Mouse (Mus musculus): ENCODE measurements around the gene Atp13a3.

The Atp13a3 gene

GRCm38 (mm10) chr16:30427466-30427865 lies 21.7 kb upstream of the Atp13a3 start:
- H3K27me3 ChIP-seq (ENCODE audit: insufficient read depth, low read length), result no peaks in the 10 kb centered on the region
- no peaks in the 10 kb centered on the region for H3K9me3 ChIP-seq (ENCODE audit: low read length)
- no peaks in the 10 kb centered on the region for H3K36me3 ChIP-seq (ENCODE audit: insufficient read depth, low read length)
- TF ChIP-seq NANOG (IDR thresholded peaks at IDR 0.05; ENCODE audit: borderline replicate concordance, low read length) (no peak), CTCF (conservative IDR thresholded peaks at IDR 0.05; ENCODE audit: low read length) (no peak), POU5F1 (IDR thresholded peaks at IDR 0.05; ENCODE audit: borderline replicate concordance, low read length) (no peak)
- no peak overlapping the region for H3K4me3 ChIP-seq (replicated peaks; ENCODE audit: low read length)
- peaks cover 26% of the 10 kb centered on the region for H3K4me1 ChIP-seq (replicated peaks; ENCODE audit: low read depth, low read length)

DNA sequence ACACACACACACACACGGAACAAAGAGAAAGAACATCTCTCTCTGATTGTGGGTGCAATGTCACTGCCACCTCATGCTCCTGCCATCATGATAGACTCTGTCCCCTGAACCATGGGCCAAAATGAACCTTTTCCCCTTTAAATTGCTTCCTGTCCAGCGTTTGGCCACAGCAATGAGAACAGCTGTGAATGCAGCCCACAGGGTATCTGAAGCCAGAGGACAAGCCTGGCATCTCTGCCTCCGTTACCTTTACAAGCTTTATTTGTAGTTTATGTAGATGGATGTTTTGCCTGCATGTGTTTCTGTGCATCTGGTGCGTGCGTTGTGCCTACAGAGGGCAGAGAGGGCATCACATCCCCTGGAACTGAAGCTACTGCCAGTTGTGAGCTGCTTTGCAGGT lies 21.2 kb upstream of the Atp13a3 start:
- TF ChIP-seq CTCF (conservative IDR thresholded peaks at IDR 0.05; ENCODE audit: low read length), result no peak
- TF ChIP-seq NANOG (IDR thresholded peaks at IDR 0.05; ENCODE audit: borderline replicate concordance, low read length), result no peak
- no peak for TF ChIP-seq POU5F1 (IDR thresholded peaks at IDR 0.05; ENCODE audit: borderline replicate concordance, low read length)
- Histone ChIP-seq H3K4me1 (replicated peaks; ENCODE audit: low read depth, low read length) (peaks cover 21% of the 10 kb centered on the region), H3K4me3 (replicated peaks; ENCODE audit: low read length) (no peak overlapping the region), H3K27me3 (ENCODE audit: insufficient read depth, low read length) (no peaks in the 10 kb centered on the region), H3K36me3 (ENCODE audit: insufficient read depth, low read length) (no peaks in the 10 kb centered on the region), H3K9me3 (ENCODE audit: low read length) (no peaks in the 10 kb centered on the region)

DNA sequence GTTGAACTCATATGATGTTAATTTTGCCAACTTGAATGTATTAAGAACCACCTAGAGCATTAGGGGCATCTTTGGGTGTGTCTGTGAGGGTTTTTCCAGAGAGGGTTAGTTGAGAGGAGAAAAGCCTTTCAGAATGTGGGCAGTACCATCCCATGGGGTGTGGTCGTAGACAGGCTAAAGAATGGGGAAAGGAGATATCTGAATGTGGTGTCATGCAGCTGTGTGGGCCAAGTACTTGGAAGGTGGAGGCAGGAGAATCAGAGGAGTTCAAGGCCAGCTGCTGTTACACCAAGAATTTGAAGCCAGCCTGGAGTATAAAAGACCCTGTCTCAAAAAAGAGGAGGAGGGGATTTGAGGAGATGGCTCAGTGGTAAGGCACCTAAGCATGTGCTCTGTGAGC lies 20.2 kb upstream of the Atp13a3 start:
- H3K4me1 ChIP-seq (replicated peaks; ENCODE audit: low read depth, low read length), result peaks cover 16% of the 10 kb centered on the region
- TF ChIP-seq CTCF (conservative IDR thresholded peaks at IDR 0.05; ENCODE audit: low read length) (no peak), NANOG (IDR thresholded peaks at IDR 0.05; ENCODE audit: borderline replicate concordance, low read length) (no peak), POU5F1 (IDR thresholded peaks at IDR 0.05; ENCODE audit: borderline replicate concordance, low read length) (no peak)
- no peaks in the 10 kb centered on the region for H3K36me3 ChIP-seq (ENCODE audit: insufficient read depth, low read length)
- no peaks in the 10 kb centered on the region for H3K9me3 ChIP-seq (ENCODE audit: low read length)
- H3K4me3 ChIP-seq (replicated peaks; ENCODE audit: low read length), result no peak overlapping the region
- no peaks in the 10 kb centered on the region for H3K27me3 ChIP-seq (ENCODE audit: insufficient read depth, low read length)

- no peak for TF ChIP-seq POU5F1 (IDR thresholded peaks at IDR 0.05; ENCODE audit: borderline replicate concordance, low read length)
- TF ChIP-seq NANOG (IDR thresholded peaks at IDR 0.05; ENCODE audit: borderline replicate concordance, low read length), result no peak
- TF ChIP-seq CTCF (conservative IDR thresholded peaks at IDR 0.05; ENCODE audit: low read length), result no peak
- peaks cover 17% of the 10 kb centered on the region for H3K4me1 ChIP-seq (replicated peaks; ENCODE audit: low read depth, low read length)
- no peaks in the 10 kb centered on the region for H3K36me3 ChIP-seq (ENCODE audit: insufficient read depth, low read length)
- no peak overlapping the region for H3K4me3 ChIP-seq (replicated peaks; ENCODE audit: low read length)
- H3K9me3 ChIP-seq (ENCODE audit: low read length), result no peaks in the 10 kb centered on the region
- H3K27me3 ChIP-seq (ENCODE audit: insufficient read depth, low read length), result no peaks in the 10 kb centered on the region
Observed at GRCm38 (mm10) chr16:30424053-30424452, 18.3 kb upstream of the Atp13a3 start.

DNA sequence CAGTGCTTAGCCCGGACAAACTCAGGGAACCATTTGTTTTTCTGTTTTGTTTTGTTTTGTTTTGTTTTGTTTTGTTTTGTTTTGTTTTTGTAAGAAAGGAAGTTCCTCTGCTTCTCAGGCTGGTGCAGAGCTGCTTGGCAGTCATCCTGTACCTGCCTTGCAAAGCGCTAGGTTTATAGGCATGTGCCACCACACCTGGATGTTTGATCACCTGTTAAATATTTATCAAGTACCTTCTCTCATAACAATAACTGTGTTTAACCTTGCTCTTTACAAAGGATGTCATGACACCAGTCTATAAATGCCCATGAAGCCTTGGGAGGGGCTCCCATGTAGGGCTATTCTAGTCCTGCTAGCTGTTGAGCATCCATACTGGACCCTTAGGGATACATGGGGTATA lies 10.9 kb upstream of the Atp13a3 start:
- Histone ChIP-seq H3K27me3 (ENCODE audit: insufficient read depth, low read length) (peaks cover 8% of the 10 kb centered on the region), H3K4me1 (replicated peaks; ENCODE audit: low read depth, low read length) (peaks cover 7% of the 10 kb centered on the region; the same call in 1 of the 2 replicates), H3K36me3 (ENCODE audit: insufficient read depth, low read length) (no peaks in the 10 kb centered on the region), H3K9me3 (ENCODE audit: low read length) (no peaks in the 10 kb centered on the region), H3K4me3 (replicated peaks; ENCODE audit: low read length) (no peak overlapping the region)
- TF ChIP-seq POU5F1 (IDR thresholded peaks at IDR 0.05; ENCODE audit: borderline replicate concordance, low read length) (no peak), CTCF (conservative IDR thresholded peaks at IDR 0.05; ENCODE audit: low read length) (no peak), NANOG (IDR thresholded peaks at IDR 0.05; ENCODE audit: borderline replicate concordance, low read length) (no peak)

- Histone ChIP-seq H3K27me3 (ENCODE audit: insufficient read depth, low read length) (peaks cover 8% of the 10 kb centered on the region), H3K4me1 (replicated peaks; ENCODE audit: low read depth, low read length) (peaks cover 7% of the 10 kb centered on the region; the same call in 1 of the 2 replicates), H3K4me3 (replicated peaks; ENCODE audit: low read length) (no peak overlapping the region), H3K36me3 (ENCODE audit: insufficient read depth, low read length) (no peaks in the 10 kb centered on the region), H3K9me3 (ENCODE audit: low read length) (no peaks in the 10 kb centered on the region)
- TF ChIP-seq NANOG (IDR thresholded peaks at IDR 0.05; ENCODE audit: borderline replicate concordance, low read length) (no peak), POU5F1 (IDR thresholded peaks at IDR 0.05; ENCODE audit: borderline replicate concordance, low read length) (no peak), CTCF (conservative IDR thresholded peaks at IDR 0.05; ENCODE audit: low read length) (no peak)
Observed at GRCm38 (mm10) chr16:30416284-30416683, 10.5 kb upstream of the Atp13a3 start.

- H3K36me3 ChIP-seq (ENCODE audit: insufficient read depth, low read length), result no peaks in the 10 kb centered on the region
- no peaks in the 10 kb centered on the region for H3K9me3 ChIP-seq (ENCODE audit: low read length)
- peaks cover 8% of the 10 kb centered on the region for H3K27me3 ChIP-seq (ENCODE audit: insufficient read depth, low read length)
- peaks cover 3% of the 10 kb centered on the region for H3K4me1 ChIP-seq (replicated peaks; ENCODE audit: low read depth, low read length)
- no peak overlapping the region for H3K4me3 ChIP-seq (replicated peaks; ENCODE audit: low read length)
- TF ChIP-seq POU5F1 (IDR thresholded peaks at IDR 0.05; ENCODE audit: borderline replicate concordance, low read length) (no peak), NANOG (IDR thresholded peaks at IDR 0.05; ENCODE audit: borderline replicate concordance, low read length) (no peak), CTCF (conservative IDR thresholded peaks at IDR 0.05; ENCODE audit: low read length) (no peak)
Observed at GRCm38 (mm10) chr16:30412680-30413079, 6.9 kb upstream of the Atp13a3 start.

GRCm38 (mm10) chr16:30410914-30411313 lies 5.1 kb upstream of the Atp13a3 start:
- TF ChIP-seq CTCF (conservative IDR thresholded peaks at IDR 0.05; ENCODE audit: low read length) (no peak), NANOG (IDR thresholded peaks at IDR 0.05; ENCODE audit: borderline replicate concordance, low read length) (no peak), POU5F1 (IDR thresholded peaks at IDR 0.05; ENCODE audit: borderline replicate concordance, low read length) (no peak)
- Histone ChIP-seq H3K36me3 (ENCODE audit: insufficient read depth, low read length) (no peaks in the 10 kb centered on the region), H3K27me3 (ENCODE audit: insufficient read depth, low read length) (peaks cover 5% of the 10 kb centered on the region), H3K9me3 (ENCODE audit: low read length) (no peaks in the 10 kb centered on the region), H3K4me1 (replicated peaks; ENCODE audit: low read depth, low read length) (peaks cover 21% of the 10 kb centered on the region), H3K4me3 (replicated peaks; ENCODE audit: low read length) (no peak overlapping the region)

DNA sequence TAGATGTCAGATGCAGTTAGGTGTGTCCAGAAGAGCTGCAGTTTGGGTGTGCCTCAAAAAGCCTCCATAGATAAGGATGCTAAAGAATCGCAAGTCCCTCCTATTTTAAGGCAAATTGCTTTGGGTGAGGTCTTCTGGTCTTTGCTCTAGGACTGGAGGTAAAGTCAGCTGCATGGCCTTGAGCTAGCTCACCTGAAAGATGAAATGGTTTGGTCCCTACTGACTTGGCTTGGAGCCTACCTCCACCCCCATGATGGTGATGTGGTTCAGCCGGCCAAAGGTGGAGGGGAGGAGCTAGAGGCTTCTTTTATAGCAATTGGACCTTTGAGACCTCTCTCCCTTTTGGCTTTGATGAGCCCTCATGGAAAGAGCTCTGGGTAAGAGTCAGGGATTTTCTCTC lies 1.7 kb upstream of the Atp13a3 start:
- no peak for TF ChIP-seq POU5F1 (IDR thresholded peaks at IDR 0.05; ENCODE audit: borderline replicate concordance, low read length)
- no peak for TF ChIP-seq NANOG (IDR thresholded peaks at IDR 0.05; ENCODE audit: borderline replicate concordance, low read length)
- no peak for TF ChIP-seq CTCF (conservative IDR thresholded peaks at IDR 0.05; ENCODE audit: low read length)
- peaks cover 23% of the 10 kb centered on the region for H3K4me1 ChIP-seq (replicated peaks; ENCODE audit: low read depth, low read length)

More for the DNA sequence above, 1.7 kb upstream of the Atp13a3 start:
- H3K36me3 ChIP-seq (ENCODE audit: insufficient read depth, low read length), result no peaks in the 10 kb centered on the region
- H3K4me3 ChIP-seq (replicated peaks; ENCODE audit: low read length), result no peak overlapping the region
- H3K9me3 ChIP-seq (ENCODE audit: low read length), result no peaks in the 10 kb centered on the region
- peaks cover 7% of the 10 kb centered on the region for H3K27me3 ChIP-seq (ENCODE audit: insufficient read depth, low read length)
